Mouse (Mus musculus) lung, postnatal 0 days (tissue): Measurements from ENCODE around the gene Cops7a. TPM values are rescaled to one million over a fixed set of nuclear protein-coding genes. Genes with fewer than 3 reads are reported as not detected.

Experiments
- ATAC-seq: fragments of 200-750 bp; cut with Nextera tagmentation; 2 replicates; pipeline ENCODE4 v1.8.0; 2017; ENCODE audit warnings: moderate library complexity
- DNase-seq: peaks from one replicate; pipeline ENCODE4 v3.0.0-alpha.2; 2016; ENCODE audit warnings: low spot score
- H3K27ac ChIP-seq: fragments of 300-500 bp; sonication (generic); 2 replicates; pipeline ENCODE4 v1.5.1; 2014; ENCODE audit warnings: antibody characterized with exemption, mild to moderate bottlenecking, low read length, mixed read lengths
- H3K27me3 ChIP-seq: fragments of 300-500 bp; sonication (generic); replicated peaks from 2 replicates; pipeline ENCODE4 v1.6.1; 2014; ENCODE audit warnings: low read length, mixed read lengths; ENCODE audit not compliant: insufficient read depth
- H3K36me3 ChIP-seq: fragments of 300-500 bp; sonication (generic); 2 replicates; pipeline ENCODE4 v1.6.1; 2014; ENCODE audit warnings: low read length, mixed read lengths; ENCODE audit not compliant: insufficient read depth
- H3K4me1 ChIP-seq: fragments of 300-500 bp; sonication (generic); 2 replicates; pipeline ENCODE4 v1.6.1; 2014; ENCODE audit warnings: antibody characterized with exemption, low read depth, low read length, mixed read lengths; ENCODE audit not compliant: insufficient read depth
- H3K4me2 ChIP-seq: fragments of 300-500 bp; sonication (generic); replicated peaks from 2 replicates; pipeline ENCODE4 v1.6.1; 2014; ENCODE audit warnings: low read depth, mild to moderate bottlenecking, low read length, moderate library complexity, mixed read lengths
- H3K4me3 ChIP-seq: fragments of 300-500 bp; sonication (generic); 2 replicates; pipeline ENCODE4 v1.5.1; 2014; ENCODE audit warnings: low read depth, low read length
- H3K9ac ChIP-seq: fragments of 300-500 bp; sonication (generic); replicated peaks from 2 replicates; pipeline ENCODE4 v1.6.1; 2014; ENCODE audit warnings: low read depth, mild to moderate bottlenecking
- H3K9me3 ChIP-seq: fragments of 300-500 bp; sonication (generic); 2 replicates; pipeline ENCODE4 v1.6.1; 2016; ENCODE audit warnings: low read length, mixed read lengths
- CTCF ChIP-seq: IDR thresholded peaks from 2 replicates; pipeline ENCODE4 v1.5.1; 2016; ENCODE audit warnings: antibody characterized with exemption, mild to moderate bottlenecking
- EP300 ChIP-seq: IDR thresholded peaks from 2 replicates; pipeline ENCODE4 v1.6.1; 2016; ENCODE audit warnings: antibody characterized with exemption, mild to moderate bottlenecking, control low read depth
- WGBS: fragments of 180-500 bp; shearing (Covaris S2); extraction: QIAGEN DNeasy Blood & Tissue Kit; methylation state at CpG from one replicate; pipeline ENCODE4 v1.1.7; 2014; 5-methylcytosine and 5-hydroxymethylcytosine counted together
- polyA plus RNA-seq: library from polyadenylated mRNA; unstranded; fragments of >200 nt; fragmentation: Nextera tagmentation; extraction: Ambion mirVana; gene quantifications from 2 replicates; pipeline ENCODE4 v1.2.1, GENCODE M21; 2015

Cops7a gene
- polyA plus RNA-seq, 1 experiment from 2014 or later, result 118 TPM

DNA sequence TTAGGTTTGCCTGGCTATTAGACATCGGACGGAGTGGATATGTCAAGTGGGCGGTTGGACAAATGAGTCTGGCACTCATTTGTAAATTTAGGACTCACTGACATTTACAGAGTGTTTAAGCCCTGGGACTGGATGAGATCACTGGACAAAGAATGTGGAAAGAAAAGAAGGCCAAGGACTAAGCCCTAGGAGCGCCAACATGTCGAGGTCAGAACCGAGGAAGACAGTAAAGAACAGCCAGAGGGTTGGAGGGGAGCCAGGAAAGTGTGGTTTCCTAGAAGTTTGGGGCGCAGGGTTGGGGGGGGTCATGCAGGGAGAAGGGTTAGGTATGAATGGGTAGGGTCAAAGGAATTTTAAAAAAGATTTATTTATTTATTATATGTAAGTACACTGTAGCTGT lies 29.9 kb upstream of the Cops7a start:
- Histone ChIP-seq H3K27ac (no peak overlapping the region), H3K9ac (no peak overlapping the region), H3K4me2 (no peak overlapping the region), H3K4me1 (peaks cover 8% of the 10 kb centered on the region), H3K4me3 (no peak overlapping the region), H3K36me3 (no peaks in the 10 kb centered on the region), H3K27me3 (peaks cover 52% of the 10 kb centered on the region), H3K9me3 (no peaks in the 10 kb centered on the region)
- WGBS, result 55% methylated on average over 7 of the region's 7 CpGs
- no peak for DNase-seq
- ATAC-seq, result no peak
- no peak for TF ChIP-seq CTCF
- TF ChIP-seq EP300, result no peak

DNA sequence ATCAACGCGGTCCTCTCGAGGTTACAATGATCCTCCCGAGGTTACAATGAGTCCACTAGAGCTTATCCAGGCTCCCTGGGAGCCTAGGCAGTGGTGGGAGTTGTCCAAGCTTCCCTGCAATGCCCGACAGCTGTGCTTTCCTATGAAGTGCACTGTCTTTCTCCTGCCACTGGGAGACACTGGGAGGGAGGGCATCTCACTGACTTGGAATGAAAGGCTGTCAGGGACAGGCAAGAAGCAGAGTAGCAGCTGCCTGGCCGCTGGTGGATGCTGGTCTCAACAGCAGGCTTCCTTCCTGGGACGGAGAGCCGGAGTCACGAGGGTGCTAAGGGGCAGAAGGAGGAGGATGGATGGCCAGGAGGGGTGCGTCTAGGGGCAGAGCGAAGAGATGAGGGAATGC lies 28.5 kb upstream of the Cops7a start:
- ATAC-seq (0 out of 2 replicates have a peak, but pooled peaks have one; percentile 21), DNase-seq (peak; percentile 25)
- Histone ChIP-seq H3K4me3 (no peak overlapping the region), H3K4me1 (peaks cover 8% of the 10 kb centered on the region), H3K27me3 (peaks cover 44% of the 10 kb centered on the region), H3K36me3 (no peaks in the 10 kb centered on the region), H3K4me2 (no peak overlapping the region), H3K9ac (no peak overlapping the region), H3K9me3 (no peaks in the 10 kb centered on the region), H3K27ac (no peak overlapping the region)
- TF ChIP-seq EP300 (no peak), CTCF (peak; percentile 53)
- 14% methylated on average over 11 of the region's 11 CpGs for WGBS

DNA sequence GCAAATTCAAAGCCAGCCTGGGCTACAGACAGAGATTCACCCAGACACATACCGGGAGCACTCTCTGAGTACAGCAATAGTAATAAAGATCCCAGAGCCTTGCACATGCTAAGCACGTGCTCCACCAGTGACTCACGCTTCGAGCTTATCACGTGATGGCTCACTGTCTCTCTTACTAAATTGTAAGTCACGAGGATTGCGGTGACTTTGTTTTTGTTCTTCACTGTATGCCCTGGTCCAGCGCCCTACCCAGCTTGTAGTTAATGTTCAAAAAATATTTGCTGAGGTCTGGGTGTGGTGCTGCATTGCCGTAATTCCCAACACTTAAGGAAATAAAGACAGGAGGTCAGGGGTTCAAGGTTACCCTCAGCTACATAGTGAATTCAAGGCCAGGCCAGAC lies 28.0 kb upstream of the Cops7a start:
- H3K4me2 ChIP-seq, result no peak overlapping the region
- H3K36me3 ChIP-seq, result no peaks in the 10 kb centered on the region
- H3K4me1 ChIP-seq, result peaks cover 8% of the 10 kb centered on the region
- ATAC-seq, result no peak
- H3K9me3 ChIP-seq, result no peaks in the 10 kb centered on the region
- H3K27ac ChIP-seq, result no peak overlapping the region
- no peak overlapping the region for H3K9ac ChIP-seq
- 73% methylated on average over 9 of the region's 9 CpGs for WGBS
- H3K4me3 ChIP-seq, result no peak overlapping the region
- TF ChIP-seq EP300, result no peak
- TF ChIP-seq CTCF, result no peak
- peaks cover 38% of the 10 kb centered on the region; the same call in 1 of the 2 replicates for H3K27me3 ChIP-seq
- DNase-seq, result no peak

DNA sequence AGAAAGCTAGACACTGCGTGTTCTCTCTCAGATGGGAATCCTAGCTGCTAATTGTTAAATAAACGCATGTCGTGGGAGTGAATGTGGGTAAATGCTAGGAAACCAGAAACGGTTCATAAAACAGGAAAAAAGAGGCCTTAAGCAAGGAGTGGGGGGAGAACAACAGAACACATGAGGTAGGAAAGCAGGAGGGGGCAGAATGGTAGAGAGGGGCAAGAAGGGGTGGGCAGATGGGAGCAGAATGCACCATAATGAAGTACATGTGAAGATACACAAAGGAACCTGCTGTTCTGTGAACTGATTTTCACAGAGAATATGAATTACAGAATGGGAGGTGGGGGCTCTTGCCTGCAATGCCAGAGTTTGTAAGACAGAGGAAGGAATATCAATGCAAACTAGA lies 26.9 kb upstream of the Cops7a start:
- Histone ChIP-seq H3K27ac (no peak overlapping the region), H3K27me3 (peaks cover 27% of the 10 kb centered on the region; the same call in 1 of the 2 replicates), H3K9me3 (no peaks in the 10 kb centered on the region), H3K4me1 (peaks cover 6% of the 10 kb centered on the region), H3K9ac (no peak overlapping the region), H3K4me2 (no peak overlapping the region), H3K4me3 (no peak overlapping the region), H3K36me3 (no peaks in the 10 kb centered on the region)
- DNase-seq (no peak), ATAC-seq (no peak)
- TF ChIP-seq CTCF (no peak), EP300 (no peak)
- WGBS, result 58% methylated on average over 4 of the region's 4 CpGs

DNA sequence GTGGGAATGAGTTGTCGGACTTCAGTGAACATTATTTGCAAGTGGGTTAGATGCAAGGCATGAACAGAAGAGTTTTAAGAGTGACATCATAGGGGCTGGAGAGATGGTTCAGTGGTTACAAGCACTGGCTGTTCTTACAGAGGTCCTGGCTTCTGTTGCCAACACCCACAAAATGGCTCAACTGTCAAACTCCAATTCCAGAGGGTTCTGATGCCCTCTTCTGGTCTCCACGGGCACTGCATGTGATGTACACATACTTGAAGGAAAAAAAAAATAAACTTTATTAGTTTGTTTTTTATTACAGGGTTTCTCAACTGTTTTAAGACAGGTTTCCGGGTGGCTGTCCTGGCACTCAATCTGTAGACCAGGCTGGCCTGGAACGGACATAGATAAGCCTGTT lies 2.4 kb upstream of the Cops7a start:
- Histone ChIP-seq H3K27me3 (no peaks in the 10 kb centered on the region), H3K27ac (no peak overlapping the region), H3K36me3 (no peaks in the 10 kb centered on the region), H3K4me1 (peaks cover 5% of the 10 kb centered on the region), H3K4me3 (no peak overlapping the region), H3K4me2 (no peak overlapping the region), H3K9ac (no peak overlapping the region), H3K9me3 (no peaks in the 10 kb centered on the region)
- 56% methylated on average over 4 of the region's 4 CpGs for WGBS
- DNase-seq, result peak; percentile 47
- no peak for ATAC-seq
- TF ChIP-seq EP300, result no peak
- TF ChIP-seq CTCF, result peak; percentile 67

DNA sequence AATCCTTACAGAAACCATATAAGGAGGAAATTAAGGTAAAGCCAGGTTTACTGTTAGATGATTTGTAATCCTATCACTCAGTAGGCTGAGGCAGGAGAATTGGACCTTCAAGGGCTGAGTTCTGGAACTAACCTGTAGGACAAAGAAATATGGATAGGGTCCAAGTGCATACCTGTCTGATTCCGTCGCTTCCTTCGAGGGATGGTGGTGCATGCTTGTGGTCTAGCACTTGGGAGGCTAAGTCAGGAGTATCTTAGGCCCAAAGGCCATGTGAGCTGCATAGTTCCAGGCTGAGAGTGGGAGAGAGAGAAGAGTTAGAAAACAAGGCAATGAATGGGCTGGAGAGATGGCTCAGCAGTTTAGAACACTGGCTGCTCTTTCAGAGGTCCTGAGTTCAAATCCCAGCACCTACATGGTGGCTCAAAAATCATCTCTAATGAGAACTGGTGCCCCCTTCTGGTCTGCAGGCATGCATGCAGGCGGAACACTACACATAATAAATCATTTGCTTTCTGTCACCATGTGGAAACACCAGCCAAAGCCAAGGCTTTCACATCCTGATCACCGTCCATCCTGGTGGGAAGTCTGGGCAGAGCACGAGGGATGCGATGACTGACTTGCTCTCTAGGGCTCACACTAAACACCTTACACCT lies 1.3 kb upstream of the Cops7a start:
- Histone ChIP-seq H3K36me3 (no peaks in the 10 kb centered on the region), H3K27ac (no peak overlapping the region), H3K9ac (no peak overlapping the region), H3K9me3 (no peaks in the 10 kb centered on the region), H3K4me3 (no peak overlapping the region), H3K4me2 (no peak overlapping the region), H3K27me3 (no peaks in the 10 kb centered on the region), H3K4me1 (peaks cover 5% of the 10 kb centered on the region)
- 88% methylated on average over 7 of the region's 7 CpGs for WGBS
- TF ChIP-seq CTCF, result peak; percentile 57
- TF ChIP-seq EP300, result no peak
- DNase-seq (no peak), ATAC-seq (no peak)
